Mouse (Mus musculus) CD4-positive, CD25-positive, alpha-beta regulatory T cell, adult 2 months (primary cell): ENCODE results near the gene Pam.

Experiments used
- DNase-seq: peaks from one replicate; pipeline ENCODE4 v3.0.0-alpha.2; 2012; ENCODE audit warnings: low read depth, low spot score

Pam gene

DNA sequence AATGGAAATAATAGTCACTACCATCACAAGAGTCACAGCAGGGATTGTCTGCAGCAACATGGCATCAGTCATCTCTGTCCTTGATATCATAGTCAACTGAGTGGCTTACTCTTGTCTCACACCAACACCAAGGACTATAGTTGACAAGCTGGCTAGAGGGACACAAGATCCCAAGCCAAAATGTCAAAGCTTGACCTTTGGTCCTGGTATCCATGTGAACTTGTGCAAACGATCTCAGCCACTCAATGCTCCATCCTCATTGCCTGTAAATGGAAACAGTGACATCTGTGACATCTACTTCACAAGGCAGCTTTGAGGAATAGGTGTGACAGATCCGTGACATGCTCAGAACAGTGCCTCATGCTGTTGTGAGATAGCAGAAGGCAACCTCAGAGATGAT, 15.0 kb downstream of the Pam start:
- no peak for DNase-seq

DNA sequence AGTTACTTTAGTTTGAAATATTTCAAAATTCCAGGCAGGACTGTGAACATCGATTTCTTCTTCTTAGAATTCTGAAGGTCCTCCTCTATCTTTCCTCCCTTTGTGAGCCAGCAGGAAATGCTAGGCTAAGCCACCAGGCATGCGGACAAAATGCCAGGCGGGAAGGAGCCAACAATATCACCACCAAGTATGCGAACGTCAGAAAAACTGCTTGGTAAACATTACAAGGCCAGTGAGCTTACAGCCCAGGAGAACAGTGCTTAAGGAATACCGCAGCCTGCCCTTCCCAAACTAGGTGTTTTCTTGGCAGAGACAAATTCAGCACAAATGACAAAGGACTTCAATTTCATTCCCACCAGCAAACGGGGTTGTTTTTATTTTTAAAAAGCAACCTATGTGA, 15.8 kb downstream of the Pam start:
- no peak for DNase-seq

DNA sequence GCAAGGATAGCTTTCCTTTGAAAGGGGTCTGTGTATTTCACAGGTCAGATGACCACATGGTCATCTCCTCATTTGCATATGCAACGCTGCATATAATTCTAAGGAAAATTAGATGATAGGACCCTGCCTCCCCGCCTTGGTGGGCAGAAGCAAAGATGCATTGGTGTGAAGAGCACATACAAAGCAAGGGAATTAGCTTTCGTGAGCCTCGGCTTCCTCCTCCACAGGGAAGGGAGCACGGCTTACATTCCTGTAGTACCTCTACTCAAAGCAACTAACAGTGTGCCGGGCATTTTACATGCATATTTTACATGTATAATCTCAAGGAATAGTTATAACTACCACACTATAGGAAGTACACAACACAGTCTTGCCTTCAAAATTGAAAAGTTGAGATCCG, 16.7 kb downstream of the Pam start:
- no peak for DNase-seq

DNA sequence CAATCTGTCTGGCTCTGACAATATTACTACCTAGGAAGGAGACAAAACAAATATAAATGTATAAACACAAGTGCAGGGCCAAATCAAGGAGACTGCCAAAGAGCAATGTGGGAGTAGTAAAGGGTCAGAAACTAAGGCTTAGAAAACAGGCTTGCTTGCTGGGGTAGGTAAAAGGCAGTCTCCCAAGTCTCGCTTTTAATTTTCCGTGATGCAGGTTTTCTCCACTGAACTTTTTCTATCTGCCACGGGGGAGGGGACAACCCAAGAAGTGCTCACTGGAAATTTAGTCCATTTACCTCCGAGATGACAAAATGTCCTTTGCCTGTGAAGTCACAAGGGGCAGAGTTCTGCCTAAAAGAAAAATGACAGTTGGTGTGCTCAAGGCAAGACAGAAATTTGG, 21.6 kb downstream of the Pam start:
- DNase-seq, result peak; percentile 6

DNA sequence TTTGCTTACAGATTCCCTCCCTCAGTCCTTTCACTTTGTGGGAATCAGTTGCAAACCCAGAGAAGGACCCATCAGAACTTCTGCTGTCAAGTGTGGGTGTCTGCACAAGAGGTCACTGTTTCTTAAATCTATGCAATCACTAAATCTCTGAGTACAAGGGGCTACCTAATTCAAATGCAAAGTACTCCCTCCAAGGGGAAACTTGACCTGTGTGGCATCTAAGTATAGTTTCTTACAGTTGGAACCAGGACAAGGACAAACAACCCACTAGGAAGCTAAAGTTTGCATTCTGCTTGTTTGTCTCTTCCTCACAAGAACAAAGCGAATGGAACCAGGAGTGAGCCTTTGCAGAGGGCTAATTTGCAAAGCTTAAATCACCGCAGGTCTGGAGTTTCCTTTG, 22.3 kb downstream of the Pam start:
- no peak for DNase-seq

DNA sequence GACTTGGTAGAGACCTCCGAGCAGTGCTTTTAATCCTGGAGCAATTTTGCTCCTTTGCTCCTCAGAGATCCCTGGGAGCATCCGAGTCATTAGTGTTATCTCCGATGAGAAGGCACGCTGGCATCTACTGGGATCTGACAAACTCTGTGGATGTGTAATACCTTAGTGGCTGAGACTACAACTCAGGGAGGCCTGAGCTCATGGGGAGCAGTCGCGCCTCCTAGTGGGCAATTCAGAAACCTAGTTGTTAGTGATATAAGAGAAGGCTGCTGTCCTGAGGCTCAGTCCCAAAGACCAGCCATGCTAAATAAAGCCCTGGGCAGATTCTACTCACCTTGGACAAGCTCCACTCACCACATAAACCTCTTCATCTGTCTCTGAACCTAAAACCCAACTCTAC, 23.4 kb downstream of the Pam start:
- peak; percentile 49 for DNase-seq

DNA sequence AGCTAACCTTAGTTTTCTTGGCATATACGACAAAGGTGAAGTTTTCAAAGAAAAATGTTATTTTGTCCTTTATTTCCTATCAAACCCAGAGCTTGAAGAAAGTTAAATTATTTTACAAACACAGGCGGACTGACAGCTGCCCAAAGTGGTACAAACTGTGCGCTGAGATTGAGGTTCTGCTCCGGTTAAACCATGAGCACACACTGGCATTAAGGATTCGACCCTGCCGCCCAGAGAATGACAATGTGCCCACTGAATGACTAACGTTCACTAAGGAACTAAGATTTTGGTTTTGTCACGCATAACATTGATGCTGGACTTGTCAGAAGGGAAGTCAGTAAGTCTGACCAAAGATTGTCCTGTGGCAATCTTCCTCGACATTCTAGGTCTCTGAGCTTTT, 24.0 kb downstream of the Pam start:
- DNase-seq, result no peak

DNA sequence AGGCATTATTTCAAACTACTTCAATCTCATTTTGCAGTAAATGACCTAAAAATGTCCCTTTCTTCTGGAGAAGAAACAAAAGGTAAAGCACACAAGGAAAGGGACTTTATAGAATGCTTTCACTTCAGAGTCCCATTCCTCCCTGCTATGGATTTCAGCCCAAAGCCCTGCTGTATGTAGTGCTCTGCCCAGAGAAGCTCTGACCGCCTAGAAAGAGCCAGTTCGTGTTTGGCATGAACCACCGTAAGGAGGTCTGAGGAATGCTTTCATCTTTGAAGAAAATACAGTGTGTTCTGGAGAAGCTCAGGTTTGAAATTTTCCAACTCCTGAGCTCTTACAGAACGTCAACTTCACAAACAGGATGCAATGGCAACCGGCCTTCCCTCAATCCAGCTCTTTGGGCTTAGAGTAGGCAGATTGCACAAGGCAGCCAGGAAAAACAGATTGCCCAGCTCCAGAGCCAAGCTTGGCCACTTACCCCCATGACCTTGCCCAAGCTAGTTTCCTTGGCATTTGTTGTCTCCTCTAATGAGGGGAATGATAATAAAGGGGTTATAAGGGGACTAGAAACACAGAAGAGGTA, 24.6 kb downstream of the Pam start:
- DNase-seq, result no peak

DNA sequence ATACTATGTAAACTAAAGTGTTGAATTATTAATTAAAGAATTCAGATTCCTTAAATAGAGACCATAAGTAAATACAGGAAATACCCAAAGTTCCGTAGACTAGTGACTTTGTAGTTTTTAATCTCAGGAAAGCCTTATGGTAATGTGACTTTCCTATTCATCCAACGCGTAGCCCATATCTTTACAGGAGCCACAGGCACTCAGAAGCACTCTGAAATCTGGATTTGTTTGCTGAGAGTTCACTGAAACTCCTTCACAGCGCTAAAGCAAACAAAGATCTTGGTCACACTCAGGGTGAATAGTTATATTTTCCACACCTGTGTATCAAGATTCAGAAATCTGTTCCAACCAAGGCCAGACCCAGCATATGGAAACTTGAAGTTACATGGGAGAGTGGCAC, 27.3 kb downstream of the Pam start:
- no peak for DNase-seq

DNA sequence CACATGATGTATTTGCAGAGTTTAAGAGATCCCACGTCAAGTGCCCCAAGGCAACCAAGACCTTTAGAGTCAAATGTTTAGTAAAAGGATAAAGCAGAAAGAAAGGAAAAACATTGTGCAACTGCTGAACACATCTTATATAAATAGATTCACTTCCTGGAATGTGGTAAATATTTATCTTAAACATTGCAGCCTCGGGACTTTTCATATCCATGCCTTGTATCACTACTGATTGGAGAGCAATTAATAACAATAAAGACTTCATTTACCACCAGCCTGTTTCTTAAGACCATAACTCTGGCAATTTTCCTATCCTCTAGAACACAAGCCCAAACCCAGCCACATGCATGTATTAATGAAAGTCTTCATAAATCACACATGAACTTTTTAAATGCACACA, 33.4 kb downstream of the Pam start:
- no peak for DNase-seq

DNA sequence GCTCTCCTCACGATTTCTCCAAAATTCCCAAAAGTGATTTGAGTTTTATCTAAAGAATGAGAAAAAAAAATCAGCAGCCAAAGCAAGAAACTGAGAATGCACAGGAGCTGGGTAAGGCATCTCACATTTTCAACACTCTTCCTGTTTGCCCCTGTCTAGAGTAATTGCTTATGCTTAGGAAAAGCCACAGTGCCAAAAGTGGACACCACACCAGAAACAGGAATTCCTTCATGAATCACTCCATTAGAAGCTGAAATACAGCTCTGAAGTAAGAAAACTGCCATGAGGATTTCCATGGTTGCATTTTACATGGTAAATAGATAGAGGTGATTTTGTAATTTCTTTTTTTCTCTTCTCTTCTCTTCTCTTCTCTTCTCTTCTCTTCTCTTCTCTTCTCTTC, 36.0 kb downstream of the Pam start:
- DNase-seq, result no peak

DNA sequence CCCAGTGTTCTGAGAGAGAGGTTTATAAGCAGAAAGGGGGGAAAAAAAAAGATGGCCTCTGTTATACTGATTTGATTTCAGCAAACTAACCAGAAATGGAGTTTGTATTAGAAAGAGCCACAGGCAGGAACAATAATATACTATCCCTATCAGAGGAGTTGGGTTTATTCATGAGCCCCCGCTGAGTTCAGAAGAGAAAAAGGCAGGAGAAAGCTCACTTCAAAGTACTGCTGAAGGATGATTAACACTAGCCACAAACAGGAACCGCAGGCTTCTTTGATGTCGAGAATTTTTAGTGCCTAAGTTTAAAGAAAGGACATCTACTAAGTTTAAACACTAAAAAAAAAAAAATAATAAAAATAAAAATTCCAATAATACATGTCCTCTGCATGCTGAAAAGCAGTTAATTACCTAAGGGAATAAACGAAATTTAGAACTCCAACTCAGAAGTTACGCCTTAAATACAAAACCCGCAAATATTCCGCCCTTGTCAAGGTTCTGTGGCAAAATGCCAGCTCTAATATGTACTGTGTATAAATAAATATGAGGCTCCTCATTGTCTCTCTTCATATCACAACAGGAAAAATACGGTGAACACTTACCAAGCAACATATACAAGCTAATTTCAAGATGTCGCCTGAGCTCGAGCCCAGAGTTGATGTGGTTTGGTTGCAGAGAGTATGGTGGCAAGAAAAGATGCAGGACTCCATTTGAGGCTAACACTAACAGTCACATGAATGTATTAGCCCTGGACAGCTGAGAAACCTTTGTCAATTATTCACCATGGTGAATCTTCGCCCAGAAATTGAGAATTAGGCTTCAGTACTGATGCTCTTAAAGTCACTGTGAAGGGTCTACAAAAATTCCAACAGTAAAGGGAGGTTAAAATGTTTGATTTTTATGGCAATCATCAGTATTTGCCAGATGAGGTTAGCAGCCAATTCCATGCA, 38.2 kb downstream of the Pam start:
- DNase-seq, result no peak

DNA sequence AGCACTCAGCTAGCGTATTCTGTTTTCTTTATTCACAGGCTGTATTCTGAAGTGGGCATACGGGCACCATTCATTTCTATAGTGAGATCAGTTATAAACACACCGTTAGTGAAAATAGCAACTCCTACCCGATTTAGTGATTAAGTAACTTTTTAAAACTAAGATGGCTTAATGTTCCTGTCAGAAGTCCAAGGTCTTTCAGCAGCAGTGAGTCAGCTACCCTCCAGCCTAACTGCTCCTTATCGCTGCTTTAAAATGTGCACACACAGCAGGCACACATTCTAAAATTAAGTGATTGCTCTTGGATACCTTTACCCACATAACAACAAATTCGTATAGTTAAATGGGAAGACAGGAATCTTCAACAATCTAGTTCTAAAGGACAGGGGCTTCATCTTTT, 39.2 kb downstream of the Pam start:
- DNase-seq, result no peak

DNA sequence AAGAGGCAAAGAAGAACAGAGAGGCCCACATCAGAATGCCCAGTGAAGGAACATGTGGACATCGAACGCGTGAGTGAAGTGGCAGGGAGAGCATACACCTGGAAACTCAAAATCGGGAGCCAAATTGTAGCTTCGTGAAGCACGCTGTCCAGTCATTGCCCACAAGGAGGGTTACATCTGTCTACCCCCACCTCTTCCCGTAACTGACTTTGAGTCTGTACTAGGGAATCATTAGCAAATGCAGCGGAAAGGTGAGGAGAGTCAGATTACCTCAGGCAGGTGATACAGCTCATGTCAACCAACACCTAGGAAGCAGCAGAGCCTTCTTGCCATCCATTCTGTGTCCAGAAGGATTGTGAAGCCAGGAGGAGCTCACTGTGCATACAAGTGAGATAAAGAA, 39.9 kb downstream of the Pam start:
- no peak for DNase-seq

DNA sequence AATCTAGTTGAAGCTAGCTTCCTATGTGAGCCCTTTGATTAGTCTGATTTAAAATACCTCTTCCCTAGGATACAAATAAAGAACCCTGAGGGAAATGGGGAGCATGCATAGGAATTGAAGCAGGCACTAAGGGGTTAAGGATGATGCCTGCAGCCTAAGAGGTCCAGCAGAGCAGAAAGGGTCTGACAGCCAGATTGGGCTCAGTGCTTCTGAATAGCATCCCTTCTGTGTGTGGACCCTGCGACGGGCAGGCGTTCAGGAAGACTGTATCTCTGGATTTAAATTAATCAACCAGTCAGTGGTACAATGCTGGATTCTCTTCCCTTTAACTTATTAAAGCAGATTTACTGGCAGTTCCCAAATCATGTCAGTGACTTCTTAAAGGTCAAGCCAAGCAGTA, 41.5 kb downstream of the Pam start:
- DNase-seq, result no peak

DNA sequence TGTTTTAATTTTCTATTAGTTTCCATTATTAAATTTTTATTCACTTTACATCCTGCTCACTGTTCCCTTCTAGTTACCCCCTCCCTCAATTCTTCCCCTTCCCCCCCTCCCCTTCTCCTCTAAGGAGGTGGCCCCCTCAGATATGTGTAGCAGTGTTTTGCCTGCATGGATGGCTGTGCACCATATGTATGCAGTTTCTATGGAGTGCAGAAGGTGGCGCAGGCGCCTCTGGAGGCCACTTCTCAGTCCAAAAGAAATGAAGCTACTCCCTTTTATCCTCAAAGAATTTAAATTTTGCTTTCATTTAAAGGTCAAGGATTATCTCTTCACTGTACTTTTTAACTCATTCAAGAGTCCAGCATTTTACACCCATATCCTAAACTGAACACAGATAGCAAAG, 42.0 kb downstream of the Pam start:
- DNase-seq, result no peak

DNA sequence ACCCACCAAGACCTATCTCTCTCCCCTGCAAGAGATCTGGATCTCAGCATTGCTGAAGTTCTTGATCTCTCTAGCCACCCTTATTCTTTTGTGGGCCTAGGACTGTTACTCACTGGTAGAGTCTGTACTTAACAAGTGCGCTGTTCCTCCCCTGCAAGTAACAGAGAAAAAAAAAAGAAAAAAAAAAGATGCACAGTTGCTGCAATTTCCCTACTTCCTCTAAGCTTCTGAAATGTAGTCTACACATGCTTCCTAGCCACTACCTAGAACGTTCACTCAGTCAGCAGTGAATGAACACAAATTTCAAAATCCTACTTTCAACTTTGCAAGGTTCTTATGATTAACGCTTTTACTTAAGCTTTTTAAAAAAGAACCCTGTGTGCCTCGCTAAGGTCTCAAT, 42.7 kb downstream of the Pam start:
- no peak for DNase-seq

DNA sequence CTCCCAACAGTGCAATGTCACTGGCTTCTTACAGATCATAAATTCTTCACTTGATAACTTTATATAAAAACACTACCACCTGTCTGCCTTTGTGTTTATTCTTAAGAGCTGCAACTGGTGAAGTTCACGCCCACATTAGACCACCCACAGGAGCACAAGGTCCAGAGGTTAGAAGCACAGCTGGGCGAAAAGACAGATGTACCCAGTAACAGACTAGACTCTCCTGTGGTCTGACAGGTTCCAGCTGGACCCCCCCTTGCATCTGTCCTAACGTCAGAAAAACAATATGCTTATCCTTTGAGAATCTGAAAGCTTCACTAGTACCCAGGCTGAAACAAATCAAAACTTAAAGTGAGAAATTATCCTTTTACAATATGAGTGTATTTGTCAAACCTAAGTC, 44.4 kb downstream of the Pam start:
- DNase-seq, result no peak

DNA sequence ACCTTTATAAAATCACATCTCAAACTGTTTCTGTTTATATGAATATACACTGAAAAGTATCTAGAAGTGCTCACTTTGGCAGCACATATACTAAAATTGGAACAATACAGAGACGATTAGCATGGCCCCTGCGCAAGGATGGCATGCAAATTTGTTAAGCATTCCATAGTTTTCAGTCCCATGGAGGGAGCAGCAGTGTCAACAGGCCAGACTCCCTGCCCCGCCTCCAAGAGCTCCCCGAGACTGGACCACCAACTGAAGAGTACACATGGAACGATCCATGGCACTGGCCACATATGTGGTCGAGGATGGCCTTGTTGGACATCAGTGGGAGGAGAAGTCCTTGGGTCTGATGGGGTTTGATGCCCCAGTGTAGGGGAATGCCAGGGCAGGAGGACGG, 45.7 kb downstream of the Pam start:
- DNase-seq, result no peak

DNA sequence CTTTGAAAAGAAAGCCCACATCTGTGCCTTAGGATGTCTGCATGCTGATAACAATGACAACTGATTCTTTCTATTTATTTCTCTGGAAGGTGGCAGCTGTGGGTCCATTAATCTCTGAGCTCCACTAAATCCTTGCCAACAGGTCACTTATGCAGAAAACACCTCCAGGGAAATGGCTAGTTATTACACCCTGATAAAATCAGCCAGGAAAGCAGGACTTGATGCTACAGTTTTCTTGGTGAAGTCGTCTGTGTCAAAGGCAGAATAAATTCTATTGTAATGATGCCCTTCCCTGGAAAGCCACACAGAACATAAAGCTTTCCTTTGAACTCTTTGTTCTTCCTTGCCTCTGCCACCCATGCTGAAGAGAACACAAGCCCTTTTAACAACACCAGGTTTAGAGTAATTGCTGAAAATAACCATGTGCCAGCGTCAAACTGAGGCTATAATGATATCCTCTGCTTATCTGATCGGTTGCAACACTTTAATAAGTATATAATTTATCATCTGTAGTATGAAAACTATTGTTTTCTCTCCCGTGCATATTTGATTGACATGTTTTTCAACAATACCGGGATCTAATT, 47.1 kb downstream of the Pam start:
- DNase-seq, result no peak

DNA sequence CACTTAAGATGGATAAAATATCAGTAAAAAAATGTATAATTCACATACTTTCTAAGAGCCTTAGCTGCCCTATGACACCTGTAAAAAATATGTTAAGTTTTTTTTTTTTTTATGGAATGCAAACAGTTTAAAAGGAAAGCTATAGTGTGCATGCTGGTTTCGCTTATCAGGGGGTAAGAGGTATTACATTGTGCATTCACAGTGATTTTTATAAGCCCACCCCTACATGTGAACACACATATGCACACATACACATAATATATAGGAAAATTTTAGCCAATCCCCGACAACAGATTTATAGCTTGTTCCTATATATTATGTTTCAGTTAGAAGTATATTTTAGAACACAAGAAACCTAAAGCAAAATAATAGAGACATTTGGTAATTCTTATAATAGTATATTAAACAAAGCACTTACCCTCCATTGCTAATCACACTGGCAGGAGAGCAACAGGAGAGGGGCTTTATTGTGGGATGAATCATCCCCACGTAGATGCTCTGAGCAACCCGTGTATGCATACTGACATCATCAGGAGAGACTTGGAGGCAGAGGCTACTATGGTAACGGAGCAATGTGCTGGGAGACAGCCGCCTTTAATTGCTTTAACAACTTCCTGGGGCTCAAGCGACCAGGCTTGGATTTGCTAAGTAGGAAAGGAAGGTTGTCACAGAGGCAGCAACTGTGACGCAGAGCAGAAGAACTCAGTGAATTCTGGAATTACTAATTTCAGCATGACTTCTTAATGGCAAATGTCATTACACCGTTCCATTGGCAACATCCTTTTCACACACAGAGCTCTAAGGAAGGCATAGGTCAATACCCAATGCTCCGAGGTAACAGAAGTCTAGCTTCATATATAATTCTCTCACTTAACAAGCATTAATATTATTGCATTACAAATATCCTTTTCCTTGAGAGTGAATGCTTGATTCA, 47.9 kb downstream of the Pam start:
- DNase-seq, result no peak

DNA sequence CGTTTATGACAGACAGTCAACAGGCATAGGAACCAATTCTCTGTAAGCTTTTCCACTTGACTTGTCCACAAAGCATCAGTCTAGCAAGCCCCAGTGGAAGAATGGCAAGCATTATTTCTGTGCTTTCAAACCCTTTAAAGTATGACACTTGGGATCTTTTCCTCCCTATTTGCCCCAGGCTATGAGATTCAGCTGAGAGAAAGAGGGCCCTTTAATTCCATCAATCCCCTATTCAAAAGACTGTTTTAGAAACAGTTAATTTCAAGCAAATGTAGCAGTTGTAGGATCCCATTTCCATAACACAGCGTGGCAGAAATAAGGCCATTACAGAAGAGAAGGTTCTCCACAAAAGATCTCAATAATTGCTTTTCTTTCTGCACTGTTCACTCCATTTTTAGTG, 53.0 kb downstream of the Pam start:
- no peak for DNase-seq
